Mouse (Mus musculus) left cerebral cortex, postnatal 14 days (tissue): ENCODE measurements around the gene Rab11fip5. TPM values are rescaled to one million over a fixed set of nuclear protein-coding genes. Genes with fewer than 3 reads are reported as not detected.

Experiments used
- DNase-seq, 2 experiments: peaks; one replicate each; pipeline ENCODE4 v3.0.0; 2021 to 2022; ENCODE audit warnings: low spot score in 2 of 2, mixed read lengths in 1 of 2
- intact Hi-C: fragments of 180-260 bp; cut with DNase I; formaldehyde crosslinking; loops from one replicate; pipeline ENCODE4 v1.15.1; 2025
- microRNA-seq, 2 experiments: library from miRNA; unstranded; fragments of <30 nt; microRNA quantifications; one replicate each; pipeline ENCODE4 v1.2.0; 2022
- total RNA-seq, 2 experiments: library from RNA; stranded (reverse); gene quantifications; 2 replicates each; pipeline ENCODE4 v1.2.3; 2021

Rab11fip5 gene
- total RNA-seq, 2 experiments from 2014 or later, result 53.8 to 55.0 TPM

DNA sequence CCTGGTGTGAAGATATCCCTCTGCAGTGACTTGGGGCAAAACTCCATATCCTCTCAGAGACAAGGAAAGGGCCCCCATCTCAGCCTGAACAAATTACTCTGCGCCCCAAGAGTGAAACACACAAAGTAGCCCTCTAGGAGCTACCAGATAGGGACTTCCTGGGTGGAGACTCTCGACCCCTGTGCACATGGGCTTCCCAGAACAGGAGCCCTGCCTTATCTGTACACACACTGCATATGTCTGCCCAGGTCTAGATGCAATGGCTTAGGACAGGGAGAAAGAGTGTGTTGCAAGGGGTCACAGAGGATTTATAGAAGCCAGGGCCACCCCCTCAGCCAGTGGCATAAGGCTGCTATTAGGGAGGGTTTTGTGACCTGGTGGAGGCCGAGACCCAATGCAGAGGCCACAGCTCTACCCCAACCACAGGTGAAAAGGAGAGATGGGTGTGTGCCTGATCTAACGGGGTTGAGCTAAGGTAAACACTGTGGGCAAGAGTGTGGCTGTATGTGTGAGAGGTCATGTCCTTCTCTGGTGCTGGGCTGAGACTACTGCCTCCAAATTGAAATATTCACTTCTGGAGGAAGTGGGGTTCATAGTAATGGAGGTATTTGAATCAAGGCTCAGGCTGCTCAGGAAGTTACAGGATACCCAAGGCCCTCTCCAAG, 86.1 kb downstream of the Rab11fip5 start:
- no peak for DNase-seq
- intact Hi-C loops, result no loop called here

DNA sequence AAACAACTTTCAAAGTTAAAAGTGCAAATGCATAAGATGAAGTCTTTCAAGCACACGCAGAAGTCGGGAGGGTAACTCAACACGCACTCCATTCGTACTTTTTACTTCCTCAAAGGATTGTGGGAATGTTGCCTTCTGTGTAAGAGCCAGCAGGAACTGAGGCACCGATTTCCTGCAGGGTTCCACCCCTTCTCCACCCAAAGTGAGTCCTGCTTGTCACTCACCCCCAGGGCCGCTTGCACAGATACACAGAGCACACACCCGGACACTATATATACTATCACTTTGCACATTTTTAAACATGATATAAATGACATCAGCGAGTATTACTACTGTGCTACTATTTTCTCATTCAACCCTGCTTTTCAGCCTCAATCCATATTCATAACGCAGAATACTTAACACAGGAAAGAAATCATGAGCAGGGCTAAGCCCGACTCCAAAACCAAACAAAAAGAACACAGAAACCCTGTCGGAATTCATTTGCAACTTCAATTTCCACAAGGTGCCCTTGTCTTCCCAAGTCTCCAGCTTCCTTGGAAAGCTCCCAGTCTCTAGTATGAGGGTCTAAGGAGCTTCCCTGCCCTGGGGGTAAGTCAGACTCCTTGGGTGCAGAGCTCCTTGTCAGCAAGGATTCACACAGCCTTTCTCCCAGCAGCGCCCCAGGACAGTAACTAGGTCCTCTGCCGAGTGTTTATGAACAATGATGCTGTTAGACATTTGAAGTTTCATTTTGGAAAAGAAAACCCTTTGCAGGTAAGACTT, 88.0 kb downstream of the Rab11fip5 start:
- no peak for DNase-seq
- intact Hi-C loops, result no loop called here

Small RNA genes within 50 kb of the gene (microRNA-seq; reads per million reads assigned to microRNA genes)
- 0 to 0.34 reads per million in 2 experiments for gene Mir705

Other genes starting within 250 kb of the Rab11fip5 start
- gene Spr, start 236.9 kb downstream of the Rab11fip5 start, total RNA-seq, result 10 to 100 TPM; 35.5 to 37.2 TPM
- 10 to 100 TPM; 39.9 to 41.6 TPM for gene Emx1, start 187.2 kb downstream of the Rab11fip5 start, total RNA-seq
- 100 to 1,000 TPM; 162 to 165 TPM for gene Sfxn5, start 41.2 kb downstream of the Rab11fip5 start, total RNA-seq
- not detected for gene Noto, start 49.3 kb upstream of the Rab11fip5 start, total RNA-seq
- 10 to 100 TPM; 33.8 to 34.7 TPM for gene Smyd5, start 57.4 kb upstream of the Rab11fip5 start, total RNA-seq
- gene Cct7, start 76.9 kb upstream of the Rab11fip5 start, total RNA-seq, result 100 to 1,000 TPM; 209 to 210 TPM
- gene Pradc1, start 77.3 kb upstream of the Rab11fip5 start, total RNA-seq, result 10 to 100 TPM; 27.1 to 34.0 TPM
- gene Fbxo41, start 128.4 kb upstream of the Rab11fip5 start, total RNA-seq, result 100 to 1,000 TPM; 119 to 126 TPM
- gene Egr4, start 139.0 kb upstream of the Rab11fip5 start, total RNA-seq, result 10 to 100 TPM; 50.3 to 64.1 TPM
- 1 to 10 TPM; 7.6 to 9.4 TPM for gene Alms1, start 212.9 kb upstream of the Rab11fip5 start, total RNA-seq